ENCODE assay signal across 14 mouse cellular contexts in the genomic region with DNA sequence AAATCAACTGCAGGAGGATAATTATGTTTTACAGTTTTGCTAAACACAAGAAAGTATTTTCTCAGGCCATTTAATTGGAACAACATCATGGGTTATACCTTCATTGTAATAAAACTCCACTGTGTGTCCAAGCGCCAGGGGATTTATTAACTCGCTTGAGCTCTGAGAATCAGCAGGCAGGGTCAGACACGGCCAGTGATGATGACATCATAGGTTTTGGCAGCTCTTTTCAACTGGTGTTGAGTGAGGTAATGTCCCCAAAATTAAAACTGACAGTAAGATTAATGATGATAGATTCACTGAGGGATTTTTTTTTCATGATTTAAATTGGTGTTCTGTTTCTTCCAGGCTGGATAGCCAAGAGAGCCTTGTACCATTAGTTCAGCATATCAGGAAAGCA.
DNase-seq lines count a peak whose midpoint lies in the region; ATAC-seq lines count a peak whose summit lies in the region.
"Had no signal": no experiment of that assay in that cellular context is flagged by ENCODE, and none has a peak within 500 bp of the region (broad histone marks: within the 10 kb centered on the region; RNA-seq: fewer than 3 reads in every experiment).

No protein-coding gene starts in this region.

- intact Hi-C loops in heart, postnatal 25 days (cut with DNase I): no loop called here

- no peak overlapping the region for H3K4me2 ChIP-seq in hindbrain, embryonic 12.5 days (replicated peaks)
- H3K4me2 ChIP-seq in hindbrain, embryonic 11.5 days (replicated peaks; ENCODE audit: low read depth, low read length): no peak overlapping the region
- H3K4me2 ChIP-seq in intestine, embryonic 15.5 days (replicated peaks): no peak overlapping the region
- H3K4me2 ChIP-seq: forebrain, embryonic 12.5 days; lung, embryonic 15.5 days had no signal

- H3K27me3 ChIP-seq in hindbrain, embryonic 12.5 days: no peaks in the 10 kb centered on the region
- no peaks in the 10 kb centered on the region for H3K27me3 ChIP-seq in hindbrain, embryonic 11.5 days (ENCODE audit: control insufficient read depth, insufficient read depth, low read length)
- no peaks in the 10 kb centered on the region for H3K27me3 ChIP-seq in intestine, embryonic 15.5 days (replicated peaks)
- H3K27me3 ChIP-seq: forebrain, embryonic 12.5 days; lung, embryonic 15.5 days had no signal

- DNase-seq in cerebellum, adult 9-10 months: peak; percentile 12
- no peak for DNase-seq in cerebellum, adult 11 months
- no peak for DNase-seq in hindbrain, embryonic 11.5 days (ENCODE audit: low spot score)
- DNase-seq in heart, postnatal 25 days (ENCODE audit: low spot score): peak; percentile 26
- DNase-seq in thymus, postnatal 25 days: no peak
- DNase-seq: adrenal gland, postnatal 25 days; spleen, adult 18-20 months had no signal

- no peak overlapping the region for H3K4me3 ChIP-seq in hindbrain, embryonic 12.5 days
- no peak overlapping the region for H3K4me3 ChIP-seq in hindbrain, embryonic 11.5 days (ENCODE audit: low read depth, low read length)
- no peak overlapping the region for H3K4me3 ChIP-seq in brown adipose tissue, adult 24 weeks (ENCODE audit: insufficient read depth, low read depth, low read length)
- no peak overlapping the region for H3K4me3 ChIP-seq in intestine, embryonic 15.5 days (replicated peaks)
- H3K4me3 ChIP-seq: forebrain, embryonic 12.5 days; heart, adult 2 months; lung, embryonic 15.5 days had no signal

- peaks cover 13% of the 10 kb centered on the region for H3K4me1 ChIP-seq in hindbrain, embryonic 12.5 days
- H3K4me1 ChIP-seq in hindbrain, embryonic 11.5 days (replicated peaks; ENCODE audit: control insufficient read depth, insufficient read depth, low read length): no peaks in the 10 kb centered on the region
- H3K4me1 ChIP-seq in brown adipose tissue, adult 24 weeks (ENCODE audit: control insufficient read depth, insufficient read depth, insufficient read length, low read length): peaks cover 3% of the 10 kb centered on the region; the same call in 1 of the 2 replicates
- no peaks in the 10 kb centered on the region for H3K4me1 ChIP-seq in intestine, embryonic 15.5 days (replicated peaks)
- H3K4me1 ChIP-seq: forebrain, embryonic 12.5 days; lung, embryonic 15.5 days had no signal

- H3K9me3 ChIP-seq in hindbrain, embryonic 12.5 days (replicated peaks): no peaks in the 10 kb centered on the region
- no peaks in the 10 kb centered on the region for H3K9me3 ChIP-seq in hindbrain, embryonic 11.5 days (ENCODE audit: control insufficient read depth, low read length)
- no peaks in the 10 kb centered on the region for H3K9me3 ChIP-seq in intestine, embryonic 15.5 days
- H3K9me3 ChIP-seq: forebrain, embryonic 12.5 days; lung, embryonic 15.5 days had no signal

- no peaks in the 10 kb centered on the region for H3K36me3 ChIP-seq in hindbrain, embryonic 12.5 days
- H3K36me3 ChIP-seq in hindbrain, embryonic 11.5 days (ENCODE audit: control insufficient read depth, insufficient read depth, low read length): no peaks in the 10 kb centered on the region
- H3K36me3 ChIP-seq in intestine, embryonic 15.5 days: no peaks in the 10 kb centered on the region
- H3K36me3 ChIP-seq: forebrain, embryonic 12.5 days; lung, embryonic 15.5 days had no signal

- WGBS in hindbrain, embryonic 12.5 days: 52% methylated on average over 3 of the region's 3 CpGs
- WGBS in hindbrain, embryonic 11.5 days: 54% methylated on average over 3 of the region's 3 CpGs
- 54% methylated on average over 3 of the region's 3 CpGs for WGBS in intestine, embryonic 15.5 days

- H3K9ac ChIP-seq in hindbrain, embryonic 12.5 days: no peak overlapping the region
- H3K9ac ChIP-seq in hindbrain, embryonic 11.5 days (ENCODE audit: low read depth, low read length): no peak overlapping the region
- H3K9ac ChIP-seq in intestine, embryonic 15.5 days: no peak overlapping the region
- H3K9ac ChIP-seq: forebrain, embryonic 12.5 days; lung, embryonic 15.5 days had no signal

- ATAC-seq in hindbrain, embryonic 12.5 days (ENCODE audit: low FRiP score): no peak
- no peak for ATAC-seq in hindbrain, embryonic 11.5 days (ENCODE audit: low FRiP score)
- no peak for ATAC-seq in intestine, embryonic 15.5 days
- ATAC-seq: midbrain, embryonic 16.5 days had no signal

- peak overlapping the region; percentile 73; the same call in 1 of the 2 replicates for H3K27ac ChIP-seq in hindbrain, embryonic 12.5 days
- H3K27ac ChIP-seq in hindbrain, embryonic 11.5 days (ENCODE audit: low read depth, low read length): no peak overlapping the region; the same call in 1 of the 2 replicates
- peak overlapping the region; percentile 45 for H3K27ac ChIP-seq in brown adipose tissue, adult 24 weeks (replicated peaks; ENCODE audit: low read depth, low read length)
- no peak overlapping the region for H3K27ac ChIP-seq in intestine, embryonic 15.5 days
- H3K27ac ChIP-seq: forebrain, embryonic 12.5 days; heart, adult 2 months; lung, embryonic 15.5 days had no signal

Comparison
In these comparisons a context has a peak if more than half of its experiments do, and no peak if none do; other contexts are left out.
1. DNase-seq: peak in cerebellum, adult 9-10 months (single experiment) and heart, postnatal 25 days (single experiment); none in cerebellum, adult 11 months (single experiment), hindbrain, embryonic 11.5 days (single experiment) and thymus, postnatal 25 days (single experiment).
2. H3K27ac ChIP-seq: peak in hindbrain, embryonic 12.5 days (single experiment) and brown adipose tissue, adult 24 weeks (single experiment); none in hindbrain, embryonic 11.5 days (single experiment) and intestine, embryonic 15.5 days (single experiment).